Mouse (Mus musculus) cerebellum, postnatal 25 days (tissue): ENCODE data around the gene Aurkb.

Source experiments
- DNase-seq, 2 experiments: peaks; one replicate each; pipeline ENCODE4 v3.0.0; 2021; ENCODE audit warnings: mixed read lengths in 2 of 2

The Aurkb gene

GRCm38 (mm10) chr11:69099177-69099914 lies 53.9 kb downstream of the Aurkb start:
- peak in 1 of 2 experiments; percentile 82 for DNase-seq

GRCm38 (mm10) chr11:69099915-69100345 lies 54.5 kb downstream of the Aurkb start:
- DNase-seq = peak; percentile 93 to 96

GRCm38 (mm10) chr11:69100639-69101360 lies 55.4 kb downstream of the Aurkb start:
- peak; percentile 36 to 49 for DNase-seq
